Mouse (Mus musculus): ENCODE measurements around the gene Exosc10. TPM values are rescaled to one million over a fixed set of nuclear protein-coding genes. Genes with fewer than 3 reads are reported as not detected.

Exosc10 gene
- polyA plus RNA-seq, 1 experiment from 2014 or later = 30.0 TPM

DNA sequence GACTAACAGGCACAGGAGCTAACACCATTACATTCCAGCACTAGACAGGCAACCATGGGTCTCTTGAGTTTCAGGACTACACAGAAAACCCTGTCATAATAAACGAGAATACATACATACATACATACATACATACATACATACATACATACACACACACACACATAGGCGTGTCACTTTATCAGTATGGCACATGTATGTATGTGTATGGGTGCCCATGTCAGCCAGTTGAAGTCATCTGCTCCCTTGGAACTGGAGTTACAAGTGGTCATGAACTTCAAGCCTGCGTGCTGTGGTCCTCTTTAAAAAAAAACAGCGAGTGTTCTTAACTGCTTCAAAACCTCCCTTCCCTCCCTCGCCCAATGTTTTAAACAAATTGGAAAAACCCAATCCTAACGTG, 463 bp upstream of the Exosc10 start:
- WGBS = 31% methylated on average over 6 of the region's 6 CpGs
- no peaks in the 10 kb centered on the region for H3K27me3 ChIP-seq (ENCODE audit: control insufficient read depth, insufficient read depth, low read length)
- no peak for TF ChIP-seq EP300 (optimal IDR thresholded peaks at IDR 0.05)
- no peak for TF ChIP-seq CTCF (IDR thresholded peaks at IDR 0.05; ENCODE audit: low read depth)
- peak overlapping the region; percentile 91; the same call in 1 of the 2 replicates for H3K27ac ChIP-seq (replicated peaks)
- no peaks in the 10 kb centered on the region for H3K4me1 ChIP-seq (replicated peaks; ENCODE audit: control insufficient read depth, insufficient read depth)
- H3K9me3 ChIP-seq (ENCODE audit: control insufficient read depth, low read length) = no peaks in the 10 kb centered on the region
- DNase-seq (ENCODE audit: low spot score) = no peak
- ATAC-seq (ENCODE audit: low FRiP score, low TSS enrichment) = no peak
- H3K36me3 ChIP-seq (ENCODE audit: control insufficient read depth, insufficient read depth, low read length) = peaks cover 25% of the 10 kb centered on the region
- peak overlapping the region; percentile 97 for H3K9ac ChIP-seq (ENCODE audit: low read length)
- peak overlapping the region; percentile 80 for H3K4me3 ChIP-seq (ENCODE audit: low read depth, low read length)
- H3K4me2 ChIP-seq (replicated peaks; ENCODE audit: low read depth) = peak overlapping the region; percentile 71

DNA sequence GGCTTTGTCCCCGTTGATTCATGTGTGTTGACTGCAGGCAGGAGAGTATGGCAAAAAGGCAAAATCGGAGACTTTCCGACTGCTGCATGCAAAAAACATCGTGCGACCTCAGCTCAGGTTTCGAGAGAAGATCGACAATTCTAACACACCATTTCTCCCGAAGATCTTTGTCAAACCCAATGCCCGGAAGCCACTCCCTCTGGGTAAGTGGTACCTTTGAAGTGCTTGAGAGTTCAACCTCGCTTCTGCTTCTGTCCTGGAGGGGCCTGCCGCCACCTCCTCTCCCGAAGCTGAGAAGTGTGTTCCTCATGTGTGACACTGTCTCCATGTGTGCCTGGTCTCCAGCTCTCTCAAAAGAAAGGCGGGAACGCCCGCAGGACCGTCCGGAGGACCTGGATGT, 4.4 kb downstream of the Exosc10 start:
- no peak overlapping the region for H3K27ac ChIP-seq (replicated peaks)
- peaks cover 41% of the 10 kb centered on the region for H3K36me3 ChIP-seq (ENCODE audit: control insufficient read depth, insufficient read depth, low read length)
- H3K9ac ChIP-seq (ENCODE audit: low read length) = no peak overlapping the region
- H3K27me3 ChIP-seq (ENCODE audit: control insufficient read depth, insufficient read depth, low read length) = no peaks in the 10 kb centered on the region
- no peak overlapping the region for H3K4me2 ChIP-seq (replicated peaks; ENCODE audit: low read depth)
- H3K9me3 ChIP-seq (ENCODE audit: control insufficient read depth, low read length) = no peaks in the 10 kb centered on the region
- DNase-seq (ENCODE audit: low spot score) (no peak), ATAC-seq (ENCODE audit: low FRiP score, low TSS enrichment) (no peak)
- WGBS = 86% methylated on average over 17 of the region's 17 CpGs
- no peaks in the 10 kb centered on the region for H3K4me1 ChIP-seq (replicated peaks; ENCODE audit: control insufficient read depth, insufficient read depth)
- H3K4me3 ChIP-seq (ENCODE audit: low read depth, low read length) = no peak overlapping the region
- no peak for TF ChIP-seq CTCF (IDR thresholded peaks at IDR 0.05; ENCODE audit: low read depth)
- no peak for TF ChIP-seq EP300 (optimal IDR thresholded peaks at IDR 0.05)

DNA sequence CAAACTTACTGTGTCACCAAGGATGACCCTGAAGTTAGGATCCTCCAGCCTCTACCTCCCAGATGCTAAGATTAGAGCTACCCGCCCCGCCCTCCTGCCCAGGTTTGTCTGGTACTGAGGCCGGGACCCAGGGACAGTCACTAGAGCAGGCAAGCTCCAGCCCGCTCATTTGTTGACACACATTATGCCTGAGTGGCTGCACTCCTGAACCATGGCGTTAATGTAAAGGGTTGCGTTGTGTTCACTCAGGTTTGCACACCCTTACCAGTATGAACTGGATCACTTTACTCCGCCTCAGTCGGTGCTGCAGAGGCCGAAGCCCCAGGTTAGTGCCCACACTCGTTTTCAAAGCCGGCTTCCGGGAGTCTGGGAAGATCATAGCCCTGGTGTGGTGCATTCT, 5.4 kb downstream of the Exosc10 start:
- DNase-seq (ENCODE audit: low spot score) (no peak), ATAC-seq (ENCODE audit: low FRiP score, low TSS enrichment) (0 out of 2 replicates have a peak, but pooled peaks have one; percentile 38)
- H3K4me2 ChIP-seq (replicated peaks; ENCODE audit: low read depth) = no peak overlapping the region
- H3K4me3 ChIP-seq (ENCODE audit: low read depth, low read length) = no peak overlapping the region
- WGBS = 76% methylated on average over 12 of the region's 12 CpGs
- H3K4me1 ChIP-seq (replicated peaks; ENCODE audit: control insufficient read depth, insufficient read depth) = no peaks in the 10 kb centered on the region
- no peaks in the 10 kb centered on the region for H3K27me3 ChIP-seq (ENCODE audit: control insufficient read depth, insufficient read depth, low read length)
- TF ChIP-seq CTCF (IDR thresholded peaks at IDR 0.05; ENCODE audit: low read depth) = no peak
- TF ChIP-seq EP300 (optimal IDR thresholded peaks at IDR 0.05) = no peak
- H3K9me3 ChIP-seq (ENCODE audit: control insufficient read depth, low read length) = no peaks in the 10 kb centered on the region
- H3K27ac ChIP-seq (replicated peaks) = peak overlapping the region; percentile 63; the same call in 1 of the 2 replicates
- peaks cover 49% of the 10 kb centered on the region for H3K36me3 ChIP-seq (ENCODE audit: control insufficient read depth, insufficient read depth, low read length)
- H3K9ac ChIP-seq (ENCODE audit: low read length) = no peak overlapping the region

DNA sequence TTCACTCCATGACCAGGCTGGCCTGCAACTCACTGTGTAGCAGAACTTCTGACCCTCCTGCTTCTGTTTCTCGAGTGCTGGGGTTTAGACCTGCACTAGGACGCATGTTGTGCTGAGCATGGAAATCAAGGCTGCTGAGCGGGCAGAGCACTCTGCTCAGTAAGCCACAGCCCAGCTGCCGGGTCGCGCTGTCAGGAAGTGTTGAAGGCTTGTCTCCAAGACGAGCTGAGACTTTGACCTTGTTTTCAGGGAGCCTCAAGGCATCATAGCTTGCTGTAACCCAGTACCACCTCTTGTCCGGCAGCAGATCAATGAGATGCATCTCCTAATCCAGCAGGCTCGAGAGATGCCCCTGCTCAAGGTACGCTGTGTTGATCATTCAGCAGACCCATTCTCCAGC, 11.9 kb downstream of the Exosc10 start:
- Histone ChIP-seq H3K27me3 (ENCODE audit: control insufficient read depth, insufficient read depth, low read length) (no peaks in the 10 kb centered on the region), H3K4me3 (ENCODE audit: low read depth, low read length) (no peak overlapping the region), H3K36me3 (ENCODE audit: control insufficient read depth, insufficient read depth, low read length) (peaks cover 47% of the 10 kb centered on the region), H3K9ac (ENCODE audit: low read length) (no peak overlapping the region), H3K4me2 (replicated peaks; ENCODE audit: low read depth) (no peak overlapping the region), H3K27ac (replicated peaks) (no peak overlapping the region), H3K9me3 (ENCODE audit: control insufficient read depth, low read length) (no peaks in the 10 kb centered on the region), H3K4me1 (replicated peaks; ENCODE audit: control insufficient read depth, insufficient read depth) (no peaks in the 10 kb centered on the region)
- ATAC-seq (ENCODE audit: low FRiP score, low TSS enrichment) (no peak), DNase-seq (ENCODE audit: low spot score) (no peak)
- TF ChIP-seq EP300 (optimal IDR thresholded peaks at IDR 0.05) = no peak
- 88% methylated on average over 10 of the region's 10 CpGs for WGBS

DNA sequence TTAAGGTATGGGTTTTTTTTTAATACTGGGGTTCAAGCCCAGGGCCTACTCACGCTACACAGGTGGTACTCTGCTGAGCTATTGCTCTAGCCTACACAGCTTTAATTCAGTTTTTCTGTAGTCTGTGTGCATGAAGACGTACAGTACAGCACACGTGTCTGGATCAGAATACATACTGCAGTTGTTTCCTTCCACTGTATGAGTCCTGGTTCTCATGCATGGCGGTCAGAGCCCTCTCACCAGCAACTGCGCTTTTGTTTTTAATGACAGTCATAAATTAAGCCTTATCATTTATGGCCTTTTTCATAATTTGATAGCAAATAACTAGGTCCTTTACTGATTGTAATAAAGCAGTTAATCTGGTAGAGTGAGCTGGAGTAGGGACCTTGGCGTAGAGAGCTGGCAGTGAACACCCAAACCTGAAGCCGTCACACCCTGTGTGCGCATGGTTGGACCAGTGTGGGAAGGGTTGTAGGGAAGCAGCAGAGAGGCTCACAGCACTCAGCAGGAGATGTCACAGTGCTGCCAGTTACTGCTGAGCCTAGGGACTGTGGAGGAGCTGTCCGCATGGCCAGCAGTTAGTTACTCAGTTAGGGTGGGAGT, 12.6 kb downstream of the Exosc10 start:
- ATAC-seq (ENCODE audit: low FRiP score, low TSS enrichment) (no peak), DNase-seq (ENCODE audit: low spot score) (no peak)
- H3K4me1 ChIP-seq (replicated peaks; ENCODE audit: control insufficient read depth, insufficient read depth) = no peaks in the 10 kb centered on the region
- no peak overlapping the region for H3K27ac ChIP-seq (replicated peaks)
- no peaks in the 10 kb centered on the region for H3K9me3 ChIP-seq (ENCODE audit: control insufficient read depth, low read length)
- no peaks in the 10 kb centered on the region for H3K27me3 ChIP-seq (ENCODE audit: control insufficient read depth, insufficient read depth, low read length)
- H3K36me3 ChIP-seq (ENCODE audit: control insufficient read depth, insufficient read depth, low read length) = peaks cover 47% of the 10 kb centered on the region
- WGBS = 90% methylated on average over 9 of the region's 9 CpGs
- no peak overlapping the region for H3K4me2 ChIP-seq (replicated peaks; ENCODE audit: low read depth)
- H3K4me3 ChIP-seq (ENCODE audit: low read depth, low read length) = no peak overlapping the region
- no peak for TF ChIP-seq EP300 (optimal IDR thresholded peaks at IDR 0.05)
- no peak for TF ChIP-seq CTCF (IDR thresholded peaks at IDR 0.05; ENCODE audit: low read depth)
- H3K9ac ChIP-seq (ENCODE audit: low read length) = no peak overlapping the region

DNA sequence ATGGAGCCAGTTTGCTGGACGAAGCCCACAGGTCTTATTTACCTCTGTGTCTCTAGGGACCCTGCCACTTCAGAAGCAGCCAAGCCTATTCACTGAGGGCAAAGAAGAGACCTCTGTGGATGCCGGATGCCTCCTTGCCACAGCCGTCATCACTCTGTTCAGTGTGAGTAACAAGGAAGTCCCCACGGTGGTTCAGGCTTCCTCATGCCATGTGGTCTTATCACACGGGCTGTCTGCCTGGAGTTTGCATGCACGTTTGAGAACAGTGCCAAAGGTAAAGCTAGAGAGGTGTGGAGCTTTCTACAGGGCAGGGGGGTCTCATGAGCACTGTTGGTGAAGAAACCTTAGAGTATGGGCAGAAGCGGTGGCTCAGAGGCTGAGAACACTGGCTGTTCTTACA, 15.0 kb downstream of the Exosc10 start:
- no peaks in the 10 kb centered on the region for H3K27me3 ChIP-seq (ENCODE audit: control insufficient read depth, insufficient read depth, low read length)
- H3K4me1 ChIP-seq (replicated peaks; ENCODE audit: control insufficient read depth, insufficient read depth) = no peaks in the 10 kb centered on the region
- H3K4me3 ChIP-seq (ENCODE audit: low read depth, low read length) = no peak overlapping the region
- H3K36me3 ChIP-seq (ENCODE audit: control insufficient read depth, insufficient read depth, low read length) = peaks cover 47% of the 10 kb centered on the region
- no peak overlapping the region for H3K27ac ChIP-seq (replicated peaks)
- WGBS = 83% methylated on average over 7 of the region's 7 CpGs
- no peak overlapping the region for H3K4me2 ChIP-seq (replicated peaks; ENCODE audit: low read depth)
- TF ChIP-seq CTCF (IDR thresholded peaks at IDR 0.05; ENCODE audit: low read depth) = no peak
- no peak for TF ChIP-seq EP300 (optimal IDR thresholded peaks at IDR 0.05)
- H3K9ac ChIP-seq (ENCODE audit: low read length) = no peak overlapping the region
- ATAC-seq (ENCODE audit: low FRiP score, low TSS enrichment) = peak; percentile 72
- DNase-seq (ENCODE audit: low spot score) = no peak
- no peaks in the 10 kb centered on the region for H3K9me3 ChIP-seq (ENCODE audit: control insufficient read depth, low read length)
